Mouse (Mus musculus) bone marrow macrophage, adult 2 months (primary cell): Measurements from ENCODE around the gene Epha5. TPM values are rescaled to one million over a fixed set of nuclear protein-coding genes. Genes with fewer than 3 reads are reported as not detected.

Source experiments
- H3K27ac ChIP-seq: 2 replicates; pipeline ENCODE4 v1.5.1; 2012; ENCODE audit warnings: low read depth, low read length; ENCODE audit not compliant: insufficient read depth
- H3K4me1 ChIP-seq: 2 replicates; pipeline ENCODE4 v1.6.1; 2012; ENCODE audit warnings: low read length; ENCODE audit not compliant: control insufficient read depth, insufficient read depth
- H3K4me3 ChIP-seq: 2 replicates; pipeline ENCODE4 v1.5.1; 2012; ENCODE audit warnings: mild to moderate bottlenecking, low read length, moderate library complexity; ENCODE audit not compliant: insufficient read depth
- CTCF ChIP-seq: IDR thresholded peaks from 2 replicates; pipeline ENCODE4 v1.5.1; 2012; ENCODE audit warnings: low read depth, mild to moderate bottlenecking, low read length, moderate library complexity
- POLR2A ChIP-seq: IDR thresholded peaks from 2 replicates; pipeline ENCODE4 v1.6.1; 2012; ENCODE audit warnings: mild to moderate bottlenecking, low read depth, low read length, borderline replicate concordance
- polyA plus RNA-seq: library from polyadenylated mRNA; stranded (reverse); fragments of >200 nt; gene quantifications from 2 replicates; pipeline ENCODE4 v1.2.4, GENCODE M21; 2012; ENCODE audit not compliant: missing spikeins, insufficient read depth, insufficient read length

Epha5 gene
- polyA plus RNA-seq, 1 experiment = not detected

GRCm38 (mm10) chr5:84184189-84184588 lies 233.0 kb downstream of the Epha5 start:
- Histone ChIP-seq H3K4me1 (no peaks in the 10 kb centered on the region), H3K4me3 (no peak overlapping the region), H3K27ac (no peak overlapping the region)
- TF ChIP-seq CTCF = no peak
- TF ChIP-seq POLR2A = no peak

- Histone ChIP-seq H3K27ac (no peak overlapping the region), H3K4me3 (no peak overlapping the region), H3K4me1 (no peaks in the 10 kb centered on the region)
- no peak for TF ChIP-seq POLR2A
- TF ChIP-seq CTCF = no peak
Observed at GRCm38 (mm10) chr5:84153095-84153494, 264.1 kb downstream of the Epha5 start.

- TF ChIP-seq POLR2A (no peak), CTCF (no peak)
- H3K27ac ChIP-seq = no peak overlapping the region
- no peak overlapping the region for H3K4me3 ChIP-seq
- H3K4me1 ChIP-seq = no peaks in the 10 kb centered on the region
Observed at GRCm38 (mm10) chr5:84142138-84142537, 275.0 kb downstream of the Epha5 start.

GRCm38 (mm10) chr5:84095947-84096346 lies 321.2 kb downstream of the Epha5 start:
- Histone ChIP-seq H3K4me3 (no peak overlapping the region), H3K27ac (no peak overlapping the region), H3K4me1 (no peaks in the 10 kb centered on the region)
- TF ChIP-seq CTCF = no peak
- TF ChIP-seq POLR2A = no peak

- Histone ChIP-seq H3K27ac (no peak overlapping the region), H3K4me1 (no peaks in the 10 kb centered on the region), H3K4me3 (no peak overlapping the region)
- TF ChIP-seq POLR2A (no peak), CTCF (no peak)
Observed at GRCm38 (mm10) chr5:84081321-84081720, 335.9 kb downstream of the Epha5 start.

GRCm38 (mm10) chr5:84070976-84071375 lies 346.2 kb downstream of the Epha5 start:
- TF ChIP-seq CTCF (no peak), POLR2A (no peak)
- no peaks in the 10 kb centered on the region for H3K4me1 ChIP-seq
- no peak overlapping the region for H3K27ac ChIP-seq
- no peak overlapping the region for H3K4me3 ChIP-seq

- TF ChIP-seq POLR2A (no peak), CTCF (no peak)
- Histone ChIP-seq H3K27ac (no peak overlapping the region), H3K4me1 (no peaks in the 10 kb centered on the region), H3K4me3 (no peak overlapping the region)
Observed at GRCm38 (mm10) chr5:84053880-84054279, 363.3 kb downstream of the Epha5 start.

GRCm38 (mm10) chr5:84037250-84037963 lies 379.8 kb downstream of the Epha5 start:
- H3K4me1 ChIP-seq = no peaks in the 10 kb centered on the region
- no peak overlapping the region for H3K27ac ChIP-seq
- H3K4me3 ChIP-seq = no peak overlapping the region
- no peak for TF ChIP-seq CTCF
- TF ChIP-seq POLR2A = no peak
